Mouse (Mus musculus): Measurements from ENCODE around the gene Slc9a3r1. TPM values are rescaled to one million over a fixed set of nuclear protein-coding genes. Genes with fewer than 3 reads are reported as not detected.

Gene Slc9a3r1
- polyA plus RNA-seq, 1 experiment from 2014 or later = 32.0 TPM

GRCm38 (mm10) chr11:115198932-115199384, 35.8 kb downstream of the Slc9a3r1 start:
- H3K27ac ChIP-seq (ENCODE audit: low read depth, low read length) = no peak overlapping the region
- no peak overlapping the region for H3K4me2 ChIP-seq
- no peak overlapping the region for H3K9ac ChIP-seq (ENCODE audit: low read length)
- H3K36me3 ChIP-seq (ENCODE audit: control insufficient read depth, insufficient read depth, low read length) = no peaks in the 10 kb centered on the region
- H3K9me3 ChIP-seq (ENCODE audit: control insufficient read depth, low read length) = no peaks in the 10 kb centered on the region
- H3K27me3 ChIP-seq (ENCODE audit: control insufficient read depth, insufficient read depth, low read length) = no peaks in the 10 kb centered on the region
- 81% methylated on average over 12 of the region's 12 CpGs for WGBS
- ATAC-seq (ENCODE audit: low FRiP score) (no peak), DNase-seq (ENCODE audit: low spot score, missing footprints) (no peak)
- H3K4me1 ChIP-seq (ENCODE audit: control insufficient read depth, insufficient read depth, low read length) = no peaks in the 10 kb centered on the region
- H3K4me3 ChIP-seq (ENCODE audit: low read depth, low read length) = no peak overlapping the region

GRCm38 (mm10) chr11:115200520-115200919, 37.4 kb downstream of the Slc9a3r1 start:
- Histone ChIP-seq H3K27ac (ENCODE audit: low read depth, low read length) (no peak overlapping the region), H3K27me3 (ENCODE audit: control insufficient read depth, insufficient read depth, low read length) (no peaks in the 10 kb centered on the region), H3K4me3 (ENCODE audit: low read depth, low read length) (no peak overlapping the region), H3K4me1 (ENCODE audit: control insufficient read depth, insufficient read depth, low read length) (no peaks in the 10 kb centered on the region), H3K36me3 (ENCODE audit: control insufficient read depth, insufficient read depth, low read length) (no peaks in the 10 kb centered on the region), H3K4me2 (no peak overlapping the region), H3K9ac (ENCODE audit: low read length) (no peak overlapping the region), H3K9me3 (ENCODE audit: control insufficient read depth, low read length) (no peaks in the 10 kb centered on the region)
- DNase-seq (ENCODE audit: low spot score, missing footprints) = no peak
- 95% methylated on average over 4 of the region's 4 CpGs for WGBS
- ATAC-seq (ENCODE audit: low FRiP score) = no peak

GRCm38 (mm10) chr11:115202316-115202715, 39.2 kb downstream of the Slc9a3r1 start:
- no peak overlapping the region for H3K4me2 ChIP-seq
- H3K9ac ChIP-seq (ENCODE audit: low read length) = no peak overlapping the region
- H3K36me3 ChIP-seq (ENCODE audit: control insufficient read depth, insufficient read depth, low read length) = no peaks in the 10 kb centered on the region
- ATAC-seq (ENCODE audit: low FRiP score) (peak; percentile 77), DNase-seq (ENCODE audit: low spot score, missing footprints) (peak; percentile 98)
- no peaks in the 10 kb centered on the region for H3K9me3 ChIP-seq (ENCODE audit: control insufficient read depth, low read length)
- WGBS = 15% methylated on average over 12 of the region's 12 CpGs
- no peak overlapping the region for H3K4me3 ChIP-seq (ENCODE audit: low read depth, low read length)
- H3K27me3 ChIP-seq (ENCODE audit: control insufficient read depth, insufficient read depth, low read length) = no peaks in the 10 kb centered on the region
- H3K27ac ChIP-seq (ENCODE audit: low read depth, low read length) = no peak overlapping the region
- no peaks in the 10 kb centered on the region for H3K4me1 ChIP-seq (ENCODE audit: control insufficient read depth, insufficient read depth, low read length)

- no peak overlapping the region for H3K9ac ChIP-seq (ENCODE audit: low read length)
- ATAC-seq (ENCODE audit: low FRiP score) (peak; percentile 35; the same call in 1 of the 2 replicates), DNase-seq (ENCODE audit: low spot score, missing footprints) (no peak)
- H3K9me3 ChIP-seq (ENCODE audit: control insufficient read depth, low read length) = no peaks in the 10 kb centered on the region
- H3K4me2 ChIP-seq = no peak overlapping the region
- no peaks in the 10 kb centered on the region for H3K4me1 ChIP-seq (ENCODE audit: control insufficient read depth, insufficient read depth, low read length)
- H3K36me3 ChIP-seq (ENCODE audit: control insufficient read depth, insufficient read depth, low read length) = no peaks in the 10 kb centered on the region
- no peak overlapping the region for H3K4me3 ChIP-seq (ENCODE audit: low read depth, low read length)
- H3K27me3 ChIP-seq (ENCODE audit: control insufficient read depth, insufficient read depth, low read length) = no peaks in the 10 kb centered on the region
- no peak overlapping the region for H3K27ac ChIP-seq (ENCODE audit: low read depth, low read length)
- 95% methylated on average over 9 of the region's 9 CpGs for WGBS
Measured at GRCm38 (mm10) chr11:115202756-115203155, 39.6 kb downstream of the Slc9a3r1 start.

- H3K4me1 ChIP-seq (ENCODE audit: control insufficient read depth, insufficient read depth, low read length) = no peaks in the 10 kb centered on the region; the same call in 1 of the 2 replicates
- H3K9me3 ChIP-seq (ENCODE audit: control insufficient read depth, low read length) = no peaks in the 10 kb centered on the region
- H3K4me2 ChIP-seq = no peak overlapping the region
- WGBS = 90% methylated on average over 12 of the region's 12 CpGs
- no peak overlapping the region for H3K9ac ChIP-seq (ENCODE audit: low read length)
- H3K36me3 ChIP-seq (ENCODE audit: control insufficient read depth, insufficient read depth, low read length) = no peaks in the 10 kb centered on the region
- ATAC-seq (ENCODE audit: low FRiP score) = no peak
- no peak for DNase-seq (ENCODE audit: low spot score, missing footprints)
- no peaks in the 10 kb centered on the region for H3K27me3 ChIP-seq (ENCODE audit: control insufficient read depth, insufficient read depth, low read length)
- no peak overlapping the region for H3K4me3 ChIP-seq (ENCODE audit: low read depth, low read length)
- no peak overlapping the region for H3K27ac ChIP-seq (ENCODE audit: low read depth, low read length)
Measured at GRCm38 (mm10) chr11:115208126-115208525, 45.0 kb downstream of the Slc9a3r1 start.

GRCm38 (mm10) chr11:115208776-115209732, 45.9 kb downstream of the Slc9a3r1 start:
- Histone ChIP-seq H3K4me3 (ENCODE audit: low read depth, low read length) (no peak overlapping the region), H3K9me3 (ENCODE audit: control insufficient read depth, low read length) (no peaks in the 10 kb centered on the region), H3K27me3 (ENCODE audit: control insufficient read depth, insufficient read depth, low read length) (no peaks in the 10 kb centered on the region), H3K36me3 (ENCODE audit: control insufficient read depth, insufficient read depth, low read length) (no peaks in the 10 kb centered on the region), H3K4me2 (no peak overlapping the region), H3K27ac (ENCODE audit: low read depth, low read length) (no peak overlapping the region), H3K9ac (ENCODE audit: low read length) (no peak overlapping the region), H3K4me1 (ENCODE audit: control insufficient read depth, insufficient read depth, low read length) (no peaks in the 10 kb centered on the region; the same call in 1 of the 2 replicates)
- ATAC-seq (ENCODE audit: low FRiP score) (no peak), DNase-seq (ENCODE audit: low spot score, missing footprints) (no peak)
- WGBS = 79% methylated on average over 25 of the region's 25 CpGs

- no peaks in the 10 kb centered on the region for H3K27me3 ChIP-seq (ENCODE audit: control insufficient read depth, insufficient read depth, low read length)
- H3K4me2 ChIP-seq = no peak overlapping the region
- H3K9me3 ChIP-seq (ENCODE audit: control insufficient read depth, low read length) = no peaks in the 10 kb centered on the region
- ATAC-seq (ENCODE audit: low FRiP score) (no peak), DNase-seq (ENCODE audit: low spot score, missing footprints) (no peak)
- no peaks in the 10 kb centered on the region for H3K36me3 ChIP-seq (ENCODE audit: control insufficient read depth, insufficient read depth, low read length)
- no peak overlapping the region for H3K4me3 ChIP-seq (ENCODE audit: low read depth, low read length)
- H3K27ac ChIP-seq (ENCODE audit: low read depth, low read length) = no peak overlapping the region
- 77% methylated on average over 7 of the region's 7 CpGs for WGBS
- H3K9ac ChIP-seq (ENCODE audit: low read length) = no peak overlapping the region
- H3K4me1 ChIP-seq (ENCODE audit: control insufficient read depth, insufficient read depth, low read length) = no peaks in the 10 kb centered on the region; the same call in 1 of the 2 replicates
Measured at GRCm38 (mm10) chr11:115209958-115210357, 46.8 kb downstream of the Slc9a3r1 start.

- Histone ChIP-seq H3K4me1 (ENCODE audit: control insufficient read depth, insufficient read depth, low read length) (no peaks in the 10 kb centered on the region; the same call in 1 of the 2 replicates), H3K27me3 (ENCODE audit: control insufficient read depth, insufficient read depth, low read length) (no peaks in the 10 kb centered on the region), H3K4me3 (ENCODE audit: low read depth, low read length) (no peak overlapping the region), H3K9ac (ENCODE audit: low read length) (no peak overlapping the region), H3K36me3 (ENCODE audit: control insufficient read depth, insufficient read depth, low read length) (no peaks in the 10 kb centered on the region), H3K27ac (ENCODE audit: low read depth, low read length) (no peak overlapping the region), H3K4me2 (no peak overlapping the region), H3K9me3 (ENCODE audit: control insufficient read depth, low read length) (no peaks in the 10 kb centered on the region)
- DNase-seq (ENCODE audit: low spot score, missing footprints) = no peak
- 58% methylated on average over 13 of the region's 13 CpGs for WGBS
- no peak for ATAC-seq (ENCODE audit: low FRiP score)
Measured at GRCm38 (mm10) chr11:115212116-115212515, 49.0 kb downstream of the Slc9a3r1 start.

- H3K9me3 ChIP-seq (ENCODE audit: control insufficient read depth, low read length) = no peaks in the 10 kb centered on the region
- H3K36me3 ChIP-seq (ENCODE audit: control insufficient read depth, insufficient read depth, low read length) = no peaks in the 10 kb centered on the region
- no peak overlapping the region for H3K4me3 ChIP-seq (ENCODE audit: low read depth, low read length)
- WGBS = 50% methylated on average over 5 of the region's 5 CpGs
- ATAC-seq (ENCODE audit: low FRiP score) (no peak), DNase-seq (ENCODE audit: low spot score, missing footprints) (no peak)
- no peaks in the 10 kb centered on the region; the same call in 1 of the 2 replicates for H3K4me1 ChIP-seq (ENCODE audit: control insufficient read depth, insufficient read depth, low read length)
- H3K9ac ChIP-seq (ENCODE audit: low read length) = no peak overlapping the region
- H3K4me2 ChIP-seq = no peak overlapping the region
- no peak overlapping the region for H3K27ac ChIP-seq (ENCODE audit: low read depth, low read length)
- H3K27me3 ChIP-seq (ENCODE audit: control insufficient read depth, insufficient read depth, low read length) = no peaks in the 10 kb centered on the region
Measured at GRCm38 (mm10) chr11:115215123-115215522, 52.0 kb downstream of the Slc9a3r1 start.

Measured in midbrain, embryonic 11.5 days (tissue).